19 mouse cellular contexts compared by ENCODE assay signal in the genomic region with DNA sequence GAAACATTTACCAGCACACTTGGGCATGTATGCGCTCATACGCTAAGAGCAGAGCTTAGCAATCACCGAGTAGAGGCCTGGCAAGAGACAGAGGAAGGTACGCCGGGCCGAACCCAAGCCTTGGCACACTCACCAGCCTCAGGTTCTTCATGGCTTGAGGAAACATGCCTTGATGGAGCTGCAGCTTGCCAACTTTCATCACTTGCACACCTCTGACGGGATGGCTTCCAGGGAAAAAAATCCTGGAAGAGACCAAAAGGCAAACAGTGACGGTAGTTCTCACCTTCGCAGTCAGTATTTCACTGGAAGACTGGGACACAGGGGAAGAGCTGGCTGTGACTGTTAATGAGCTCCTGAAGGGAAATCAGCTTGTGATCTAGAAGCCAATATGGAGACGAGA.
A peak's percentile ranks its signal among the peaks of the same experiment; 100 is the strongest.
DNase-seq lines count a peak whose midpoint lies in the region; TF ChIP-seq lines count a peak whose summit lies in the region.
"Had no signal": no experiment of that assay in that cellular context is flagged by ENCODE, and none has a peak within 500 bp of the region (broad histone marks: within the 10 kb centered on the region; RNA-seq: fewer than 3 reads in every experiment).

No protein-coding gene starts in this region.

- H3K27me3 ChIP-seq in cerebellum, adult 2 months (ENCODE audit: control insufficient read depth, insufficient read depth, low read length): no peaks in the 10 kb centered on the region
- H3K27me3 ChIP-seq: embryonic facial prominence, embryonic 13.5 days; embryonic facial prominence, embryonic 15.5 days; forebrain, embryonic 13.5 days; forebrain, embryonic 15.5 days had no signal

- 34% methylated on average over 10 of the region's 10 CpGs for WGBS in cerebellum, adult 2 months

- no peak overlapping the region for H3K27ac ChIP-seq in cerebellum, adult 2 months (ENCODE audit: insufficient read depth, low read length)
- H3K27ac ChIP-seq: embryonic facial prominence, embryonic 13.5 days; embryonic facial prominence, embryonic 15.5 days; forebrain, embryonic 10.5 days; forebrain, embryonic 13.5 days; forebrain, embryonic 15.5 days; gastrocnemius, adult 2 months had no signal

- intact Hi-C loops in heart, postnatal 25 days (cut with DNase I): no loop called here

- peaks cover 13% of the 10 kb centered on the region for H3K4me1 ChIP-seq in cerebellum, adult 2 months (ENCODE audit: control insufficient read depth, insufficient read depth, low read length)
- H3K4me1 ChIP-seq: forebrain, embryonic 13.5 days; forebrain, embryonic 15.5 days had no signal

- no peak for TF ChIP-seq CTCF in cerebellum, adult 2 months (IDR thresholded peaks at IDR 0.05; ENCODE audit: borderline replicate concordance, insufficient read depth, low read depth, low read length)

- TF ChIP-seq POLR2A in cerebellum, adult 2 months (IDR thresholded peaks at IDR 0.05; ENCODE audit: borderline replicate concordance, insufficient read depth, low read length): no peak

- no peak overlapping the region for H3K4me3 ChIP-seq in cerebellum, adult 2 months (replicated peaks; ENCODE audit: insufficient read depth, low read depth, low read length)
- H3K4me3 ChIP-seq: embryonic facial prominence, embryonic 13.5 days; embryonic facial prominence, embryonic 15.5 days; erythroblast, embryonic 14.5 days; forebrain, embryonic 10.5 days; forebrain, embryonic 13.5 days; forebrain, embryonic 15.5 days; gastrocnemius, adult 2 months had no signal

- peak; percentile 46 to 73 for DNase-seq in cerebellum, adult 2 months
- DNase-seq in cerebellum, adult 8-10 months: no peak
- peak; percentile 50 for DNase-seq in cerebellum, adult 9-11 months
- no peak for DNase-seq in cerebellum, adult 11 months
- DNase-seq in heart, adult 11 months: peak; percentile 65
- DNase-seq in heart, postnatal 25 days (ENCODE audit: low spot score): no peak
- DNase-seq in cerebellum, postnatal 10 days: peak; percentile 36 to 49
- no peak for DNase-seq in spleen, postnatal 10 days (ENCODE audit: low spot score in 2 of 2)
- DNase-seq: adrenal gland, adult 2 months; adrenal gland, postnatal 10 days; adrenal gland, postnatal 25 days; embryo, embryonic 11 days; gastrocnemius, adult 2 months had no signal

Comparison
In these comparisons a context has a peak if more than half of its experiments do, and no peak if none do; other contexts are left out.
1. DNase-seq: peak in cerebellum, adult 2 months (2 of 2), cerebellum, adult 9-11 months (single experiment), heart, adult 11 months (single experiment) and cerebellum, postnatal 10 days (2 of 2); none in cerebellum, adult 8-10 months (single experiment), cerebellum, adult 11 months (single experiment), heart, postnatal 25 days (single experiment) and spleen, postnatal 10 days (0 of 2).